ENCODE assay signal across 13 mouse cellular contexts in the genomic region with DNA sequence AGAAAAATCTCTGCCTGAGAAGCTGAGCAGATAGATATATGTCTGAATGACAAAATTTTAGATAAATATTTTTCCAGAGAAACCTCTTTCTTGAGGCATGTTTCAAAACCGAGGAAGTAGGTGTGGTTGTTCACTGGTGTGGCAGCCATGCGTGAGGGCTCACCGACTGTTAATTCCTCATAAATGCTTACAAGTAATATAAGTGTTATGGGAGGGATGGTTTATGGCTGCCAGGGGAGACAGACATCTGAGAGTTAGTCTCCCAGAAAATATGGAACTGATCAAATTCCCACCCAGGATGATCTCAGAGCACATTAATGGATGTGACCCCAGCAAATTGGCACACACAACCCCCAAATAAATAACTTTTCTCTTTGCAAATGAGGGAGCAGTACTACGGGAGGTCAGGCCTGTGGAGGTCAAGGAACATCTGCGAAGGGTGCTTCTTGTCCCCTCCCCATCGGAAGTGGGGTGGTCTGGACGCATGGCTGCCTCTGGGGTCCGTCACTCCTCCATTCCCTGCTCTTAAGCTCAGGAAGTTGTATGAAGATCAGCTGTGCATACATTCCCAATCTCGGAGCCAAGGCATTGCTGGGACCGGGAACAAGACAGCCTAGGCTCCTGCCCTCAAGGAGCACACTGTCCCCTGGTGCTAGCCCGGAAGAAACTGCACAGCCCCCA.
"Had no signal": no experiment of that assay in that cellular context is flagged by ENCODE, and none has a peak within 500 bp of the region (broad histone marks: within the 10 kb centered on the region; RNA-seq: fewer than 3 reads in every experiment).

No protein-coding gene starts in this region.

- H3K9ac ChIP-seq: hindbrain, embryonic 14.5 days; intestine, embryonic 15.5 days; liver, embryonic 15.5 days; midbrain, embryonic 15.5 days; neural tube, embryonic 12.5 days had no signal

- ATAC-seq: intestine, embryonic 15.5 days; midbrain, embryonic 15.5 days had no signal

- DNase-seq: thymus, postnatal 4 days had no signal

- H3K9me3 ChIP-seq: intestine, embryonic 15.5 days; limb, embryonic 10.5 days; liver, embryonic 15.5 days; midbrain, embryonic 15.5 days; neural tube, embryonic 12.5 days had no signal

- H3K4me2 ChIP-seq: hindbrain, embryonic 14.5 days; intestine, embryonic 15.5 days; liver, embryonic 11.5 days; liver, embryonic 15.5 days; midbrain, embryonic 11.5 days; midbrain, embryonic 15.5 days; neural tube, embryonic 12.5 days had no signal

- H3K36me3 ChIP-seq: intestine, embryonic 15.5 days; limb, embryonic 10.5 days; liver, embryonic 15.5 days; midbrain, embryonic 15.5 days; neural tube, embryonic 12.5 days had no signal

- H3K4me3 ChIP-seq: intestine, embryonic 15.5 days; left cerebral cortex, adult 2 months; limb, embryonic 10.5 days; liver, embryonic 15.5 days; megakaryocyte, embryonic 14.5 days; midbrain, embryonic 15.5 days; neural tube, embryonic 12.5 days had no signal

- H3K27ac ChIP-seq: hindbrain, embryonic 14.5 days; intestine, embryonic 15.5 days; left cerebral cortex, adult 2 months; limb, embryonic 10.5 days; liver, embryonic 15.5 days; macrophage; midbrain, embryonic 15.5 days; neural tube, embryonic 12.5 days; stomach, postnatal 0 days had no signal
